Mouse (Mus musculus): ENCODE results near the gene Rnf223. TPM values are rescaled to one million over a fixed set of nuclear protein-coding genes. Genes with fewer than 3 reads are reported as not detected.

The Rnf223 gene
- polyA plus RNA-seq, 1 experiment = not detected

GRCm38 (mm10) chr4:156166477-156166876 lies 36.2 kb downstream of the Rnf223 start:
- no peak overlapping the region for H3K4me3 ChIP-seq (ENCODE audit: insufficient read depth, low read depth, low read length)
- no peaks in the 10 kb centered on the region for H3K4me1 ChIP-seq (ENCODE audit: control insufficient read depth, insufficient read depth, insufficient read length, low read length)
- H3K27ac ChIP-seq (replicated peaks; ENCODE audit: low read depth, low read length) = no peak overlapping the region

GRCm38 (mm10) chr4:156168611-156169010 lies 38.3 kb downstream of the Rnf223 start:
- Histone ChIP-seq H3K4me3 (ENCODE audit: insufficient read depth, low read depth, low read length) (no peak overlapping the region), H3K4me1 (ENCODE audit: control insufficient read depth, insufficient read depth, insufficient read length, low read length) (no peaks in the 10 kb centered on the region), H3K27ac (replicated peaks; ENCODE audit: low read depth, low read length) (no peak overlapping the region)

GRCm38 (mm10) chr4:156169129-156169528 lies 38.8 kb downstream of the Rnf223 start:
- Histone ChIP-seq H3K27ac (replicated peaks; ENCODE audit: low read depth, low read length) (no peak overlapping the region), H3K4me3 (ENCODE audit: insufficient read depth, low read depth, low read length) (no peak overlapping the region), H3K4me1 (ENCODE audit: control insufficient read depth, insufficient read depth, insufficient read length, low read length) (no peaks in the 10 kb centered on the region)

- no peak overlapping the region for H3K27ac ChIP-seq (replicated peaks; ENCODE audit: low read depth, low read length)
- no peak overlapping the region for H3K4me3 ChIP-seq (ENCODE audit: insufficient read depth, low read depth, low read length)
- H3K4me1 ChIP-seq (ENCODE audit: control insufficient read depth, insufficient read depth, insufficient read length, low read length) = no peaks in the 10 kb centered on the region
Measured at GRCm38 (mm10) chr4:156171828-156172227, 41.5 kb downstream of the Rnf223 start.

GRCm38 (mm10) chr4:156177630-156178029 lies 47.3 kb downstream of the Rnf223 start:
- H3K4me1 ChIP-seq (ENCODE audit: control insufficient read depth, insufficient read depth, insufficient read length, low read length) = no peaks in the 10 kb centered on the region
- H3K27ac ChIP-seq (replicated peaks; ENCODE audit: low read depth, low read length) = no peak overlapping the region
- no peak overlapping the region for H3K4me3 ChIP-seq (ENCODE audit: insufficient read depth, low read depth, low read length)

Other genes starting within 250 kb of the Rnf223 start
- 5.7 and 7.8 TPM in 2 replicates for gene Pusl1, start 238.7 kb upstream of the Rnf223 start, polyA plus RNA-seq (2012; ENCODE audit: insufficient read depth, insufficient read length, missing spikeins)
- gene Acap3, start 238.7 kb upstream of the Rnf223 start, polyA plus RNA-seq (2012; ENCODE audit: insufficient read depth, insufficient read length, missing spikeins) = 2.9 and 5.2 TPM in 2 replicates
- 34.8 and 46.2 TPM in 2 replicates for gene Ube2j2, start 186.7 kb upstream of the Rnf223 start, polyA plus RNA-seq (2012; ENCODE audit: insufficient read depth, insufficient read length, missing spikeins)
- gene C1qtnf12, start 168.2 kb upstream of the Rnf223 start, polyA plus RNA-seq (2012; ENCODE audit: insufficient read depth, insufficient read length, missing spikeins) = 99.7 and 136 TPM in 2 replicates
- 1.8 and 3.0 TPM in 2 replicates for gene B3galt6, start 137.9 kb upstream of the Rnf223 start, polyA plus RNA-seq (2012; ENCODE audit: insufficient read depth, insufficient read length, missing spikeins)
- 138 and 141 TPM in 2 replicates for gene Sdf4, start 137.6 kb upstream of the Rnf223 start, polyA plus RNA-seq (2012; ENCODE audit: insufficient read depth, insufficient read length, missing spikeins)
- gene Tnfrsf4, start 116.7 kb upstream of the Rnf223 start, polyA plus RNA-seq (2012; ENCODE audit: insufficient read depth, insufficient read length, missing spikeins) = not detected in 2 replicates
- gene Tnfrsf18, start 104.3 kb upstream of the Rnf223 start, polyA plus RNA-seq (2012; ENCODE audit: insufficient read depth, insufficient read length, missing spikeins) = not detected in 2 replicates
- gene Ttll10, start 71.1 kb upstream of the Rnf223 start, polyA plus RNA-seq (2012; ENCODE audit: insufficient read depth, insufficient read length, missing spikeins) = not detected in 2 replicates
- 0.48 and 3.6 TPM in 2 replicates for gene 9430015G10Rik, start 20.5 kb upstream of the Rnf223 start, polyA plus RNA-seq (2012; ENCODE audit: insufficient read depth, insufficient read length, missing spikeins)
- gene Agrn, start 67.0 kb downstream of the Rnf223 start, polyA plus RNA-seq (2012; ENCODE audit: insufficient read depth, insufficient read length, missing spikeins) = 9.5 and 18.5 TPM in 2 replicates
- 6.1 and 11.7 TPM in 2 replicates for gene Isg15, start 70.3 kb downstream of the Rnf223 start, polyA plus RNA-seq (2012; ENCODE audit: insufficient read depth, insufficient read length, missing spikeins)
- gene AW011738, start 72.8 kb downstream of the Rnf223 start, polyA plus RNA-seq (2012; ENCODE audit: insufficient read depth, insufficient read length, missing spikeins) = 1.9 and 5.5 TPM in 2 replicates
- 9.9 and 25.7 TPM in 2 replicates for gene Perm1, start 85.4 kb downstream of the Rnf223 start, polyA plus RNA-seq (2012; ENCODE audit: insufficient read depth, insufficient read length, missing spikeins)
- 7.8 and 8.7 TPM in 2 replicates for gene Plekhn1, start 104.3 kb downstream of the Rnf223 start, polyA plus RNA-seq (2012; ENCODE audit: insufficient read depth, insufficient read length, missing spikeins)
- gene Noc2l, start 105.5 kb downstream of the Rnf223 start, polyA plus RNA-seq (2012; ENCODE audit: insufficient read depth, insufficient read length, missing spikeins) = 13.8 and 14.6 TPM in 2 replicates
- not detected in 2 replicates for gene Samd11, start 125.1 kb downstream of the Rnf223 start, polyA plus RNA-seq (2012; ENCODE audit: insufficient read depth, insufficient read length, missing spikeins)
- gene Vmn2r-ps159, start 200.6 kb downstream of the Rnf223 start, polyA plus RNA-seq (2012; ENCODE audit: insufficient read depth, insufficient read length, missing spikeins) = not detected in 2 replicates

Measured in brown adipose tissue, adult 24 weeks (tissue).